Mouse (Mus musculus) frontal cortex, postnatal 14 days (tissue): ENCODE results near the gene Fbxw21.

Experiments used
- DNase-seq, 2 experiments: peaks; one replicate each; pipeline ENCODE4 v3.0.0; 2022; ENCODE audit warnings: low spot score in 2 of 2

Fbxw21 gene

GRCm38 (mm10) chr9:109111101-109111500 lies 50.7 kb downstream of the Fbxw21 start:
- DNase-seq, result no peak

DNA sequence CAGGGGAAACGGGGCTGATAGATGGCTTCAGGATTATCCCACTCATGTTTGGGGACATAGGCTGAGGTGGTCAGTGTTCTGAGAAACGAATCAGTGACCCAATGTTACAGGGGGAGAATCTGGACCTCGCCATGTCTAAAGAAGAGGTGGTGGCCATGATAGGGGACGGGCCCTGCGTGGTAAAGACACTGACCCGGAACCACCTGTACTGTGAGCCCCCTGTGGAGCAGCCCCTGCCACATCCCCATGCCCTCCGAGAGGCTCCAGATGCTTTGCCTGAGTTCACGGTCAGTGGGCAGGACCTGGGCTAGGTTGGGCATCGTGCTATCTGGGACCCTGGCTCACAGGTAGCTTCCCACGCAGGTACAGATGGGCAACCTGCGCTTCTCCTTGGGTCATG lies 51.6 kb downstream of the Fbxw21 start:
- DNase-seq, result no peak

DNA sequence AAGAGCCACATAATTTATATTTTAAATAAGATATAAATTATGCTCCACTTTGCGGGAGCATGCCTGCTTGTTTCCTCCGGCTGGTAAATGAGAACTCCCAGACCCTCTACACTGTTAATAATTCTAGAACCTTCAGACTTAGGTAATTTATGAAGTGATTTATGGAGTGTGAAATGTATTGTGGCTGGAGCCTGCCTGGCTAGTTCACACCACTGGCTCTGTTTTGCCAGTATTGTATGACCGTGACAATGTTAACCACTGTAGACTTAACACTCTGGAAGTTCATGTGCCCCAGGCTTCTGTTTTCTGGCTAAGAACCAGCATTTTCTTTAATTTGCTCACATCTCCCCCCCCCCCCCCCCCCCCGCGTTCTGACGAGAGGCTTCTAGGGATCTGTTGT lies 54.5 kb downstream of the Fbxw21 start:
- no peak for DNase-seq

- DNase-seq, result no peak
Observed at GRCm38 (mm10) chr9:109105648-109106047, 56.2 kb downstream of the Fbxw21 start.

DNA sequence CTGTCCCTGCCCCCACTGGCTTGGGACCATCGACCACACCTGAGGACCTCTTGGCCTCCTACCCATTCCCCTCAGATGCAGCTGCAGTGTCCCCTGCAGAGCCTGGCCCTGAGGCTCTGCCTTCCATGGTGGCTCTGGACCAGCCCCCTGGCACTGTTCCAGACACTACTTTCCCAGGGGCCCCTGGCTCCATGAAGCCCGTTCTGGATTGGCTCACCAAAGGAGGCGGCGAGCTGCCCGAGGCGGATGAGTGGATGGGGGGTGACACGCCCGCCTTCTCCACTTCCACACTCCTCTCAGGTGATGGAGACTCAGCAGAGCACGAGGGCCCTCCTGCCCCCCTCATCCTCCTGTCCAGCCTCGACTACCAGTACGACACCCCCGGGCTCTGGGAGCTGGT lies 56.8 kb downstream of the Fbxw21 start:
- no peak for DNase-seq

- DNase-seq, result no peak
Observed at GRCm38 (mm10) chr9:109104083-109104482, 57.8 kb downstream of the Fbxw21 start.

DNA sequence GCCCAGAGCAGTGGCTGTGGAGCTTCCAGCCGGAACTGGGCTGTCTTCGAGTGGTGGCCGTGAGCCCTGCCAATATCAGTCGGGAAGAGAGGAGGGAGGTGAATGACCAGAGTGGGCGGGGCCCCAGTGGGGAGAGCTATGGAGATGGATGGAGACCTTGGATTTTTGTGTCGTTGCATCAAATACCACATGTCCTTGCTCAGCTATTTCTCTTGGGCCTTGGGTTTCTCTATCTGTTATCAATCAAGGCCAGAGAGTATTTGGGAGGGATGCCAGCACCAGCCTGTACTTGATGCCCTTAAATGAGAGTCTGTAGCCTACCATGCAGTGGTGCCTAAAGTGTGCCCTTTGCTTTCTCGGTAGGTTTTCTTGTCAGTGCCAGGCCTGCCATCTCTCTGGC lies 58.6 kb downstream of the Fbxw21 start:
- DNase-seq, result no peak

GRCm38 (mm10) chr9:109102541-109102940 lies 59.3 kb downstream of the Fbxw21 start:
- DNase-seq, result no peak

GRCm38 (mm10) chr9:109101933-109102445 lies 59.9 kb downstream of the Fbxw21 start:
- DNase-seq, result no peak

- DNase-seq, result no peak
Observed at GRCm38 (mm10) chr9:109100307-109100928, 61.4 kb downstream of the Fbxw21 start.

- no peak for DNase-seq
Observed at GRCm38 (mm10) chr9:109098969-109099368, 62.9 kb downstream of the Fbxw21 start.

DNA sequence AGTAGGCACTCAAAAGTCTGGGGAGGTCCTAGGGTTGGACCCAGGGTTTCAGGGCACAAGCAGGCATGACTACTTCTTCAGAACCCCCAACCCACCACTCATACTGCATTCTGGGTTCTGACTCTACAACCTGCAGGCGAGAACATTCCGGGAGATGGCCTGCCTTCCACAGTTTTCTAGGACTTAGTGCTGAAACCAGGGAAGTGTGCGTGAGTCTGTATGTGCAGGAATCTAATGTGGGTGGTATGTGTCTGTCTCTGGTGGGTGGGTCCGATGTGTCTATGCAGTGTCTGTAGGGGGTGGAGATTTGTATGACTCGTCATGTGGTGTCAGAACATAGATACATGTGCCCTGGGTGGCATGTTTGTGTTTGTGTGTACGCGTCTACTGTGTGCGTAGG lies 63.5 kb downstream of the Fbxw21 start:
- DNase-seq, result no peak

DNA sequence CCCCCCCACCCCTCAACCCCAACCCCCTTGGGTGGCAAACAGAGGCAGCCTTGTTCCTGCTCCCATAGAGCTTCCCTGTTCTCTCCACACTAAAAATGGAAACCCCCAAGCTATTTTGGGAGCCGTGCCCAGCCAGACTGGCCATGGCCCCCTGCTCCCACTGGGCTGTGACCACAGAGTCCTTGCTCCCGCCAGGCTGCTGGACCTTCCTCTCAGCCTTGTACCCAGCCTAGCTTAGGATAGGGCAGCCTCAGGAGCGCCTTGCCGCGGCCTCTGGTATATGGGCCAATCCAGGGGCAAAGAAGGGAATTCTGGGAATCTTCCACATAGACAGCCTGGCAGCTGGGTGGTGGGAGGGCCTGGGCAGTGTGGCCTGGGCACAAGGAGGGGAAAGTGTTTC lies 64.0 kb downstream of the Fbxw21 start:
- peak; percentile 39 to 72 for DNase-seq

DNA sequence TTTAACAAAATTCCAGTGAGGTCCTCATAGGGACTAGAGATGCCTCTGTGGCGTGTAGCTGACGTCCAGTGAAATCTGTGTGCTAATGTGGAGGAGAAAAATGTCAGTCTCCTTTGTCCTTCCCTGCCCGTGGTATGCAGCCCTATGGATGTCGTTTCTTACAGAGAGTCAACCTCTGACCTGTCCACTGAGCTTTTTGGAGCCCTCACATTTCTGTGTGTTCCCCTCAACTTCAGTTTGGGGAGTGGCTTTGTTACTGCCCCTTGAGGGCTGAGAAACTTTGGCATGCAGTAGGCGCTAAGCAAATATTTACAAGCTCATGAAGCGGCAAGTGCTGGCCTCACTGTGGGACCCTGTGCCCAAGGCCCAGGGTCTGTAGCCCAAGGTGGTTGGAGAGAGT lies 64.5 kb downstream of the Fbxw21 start:
- DNase-seq, result no peak

- no peak for DNase-seq
Observed at GRCm38 (mm10) chr9:109096856-109097255, 65.0 kb downstream of the Fbxw21 start.

DNA sequence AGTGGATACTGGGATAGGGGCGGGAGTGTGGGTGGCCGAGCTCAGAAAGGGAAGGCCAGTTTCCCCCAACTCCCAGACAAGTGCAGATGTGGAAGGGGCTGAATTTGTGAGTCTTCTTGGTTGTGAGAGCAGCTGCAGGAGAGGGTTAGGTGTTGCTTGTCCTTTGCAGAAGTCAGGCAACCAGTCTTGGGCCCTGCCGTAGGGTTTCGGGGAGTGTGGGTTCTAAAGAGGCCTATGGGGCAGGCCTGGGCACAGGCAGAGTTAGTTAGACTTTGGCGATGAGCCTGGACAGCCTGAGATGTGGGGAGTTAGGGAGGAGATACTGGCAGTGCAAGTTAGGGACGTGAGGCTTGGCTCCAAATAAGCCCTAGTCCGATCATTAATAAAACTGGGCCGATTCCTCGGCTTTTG lies 65.6 kb downstream of the Fbxw21 start:
- DNase-seq, result no peak

GRCm38 (mm10) chr9:109095137-109095982 lies 66.5 kb downstream of the Fbxw21 start, which contains the start of gene Plxnb1:
Plxnb1 (plus strand) TSS chr9:109095389.
- DNase-seq, result peak; percentile 63 to 64

DNA sequence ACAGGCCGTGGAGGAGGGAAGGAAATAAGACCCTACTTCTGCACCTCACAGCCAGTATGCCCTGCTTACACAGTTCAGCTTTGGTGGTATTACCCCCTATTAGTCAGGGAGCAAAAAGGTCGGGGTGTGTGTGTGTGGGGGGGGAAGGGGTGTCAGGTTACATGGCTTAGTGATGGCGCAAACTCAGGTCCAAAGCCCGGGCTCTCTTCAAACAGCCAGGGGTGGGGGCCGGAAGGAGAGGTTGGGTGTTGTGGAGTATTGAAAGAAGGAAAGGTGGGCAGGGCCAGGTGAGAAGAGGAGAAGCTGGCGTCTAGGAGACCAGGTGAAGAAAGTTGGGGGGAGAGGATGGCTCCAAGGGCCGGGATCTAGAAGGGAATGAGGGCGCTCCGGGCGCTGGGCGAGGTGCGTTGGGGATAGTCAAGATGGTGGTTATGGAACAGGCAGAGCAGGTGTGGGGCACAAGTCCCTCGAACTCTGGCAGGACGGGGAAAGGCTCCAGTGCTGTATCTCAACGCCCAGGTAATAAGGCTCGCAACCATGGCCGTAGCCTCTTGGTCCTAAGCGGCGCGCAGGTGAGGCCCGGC lies 67.2 kb downstream of the Fbxw21 start:
- DNase-seq, result no peak

DNA sequence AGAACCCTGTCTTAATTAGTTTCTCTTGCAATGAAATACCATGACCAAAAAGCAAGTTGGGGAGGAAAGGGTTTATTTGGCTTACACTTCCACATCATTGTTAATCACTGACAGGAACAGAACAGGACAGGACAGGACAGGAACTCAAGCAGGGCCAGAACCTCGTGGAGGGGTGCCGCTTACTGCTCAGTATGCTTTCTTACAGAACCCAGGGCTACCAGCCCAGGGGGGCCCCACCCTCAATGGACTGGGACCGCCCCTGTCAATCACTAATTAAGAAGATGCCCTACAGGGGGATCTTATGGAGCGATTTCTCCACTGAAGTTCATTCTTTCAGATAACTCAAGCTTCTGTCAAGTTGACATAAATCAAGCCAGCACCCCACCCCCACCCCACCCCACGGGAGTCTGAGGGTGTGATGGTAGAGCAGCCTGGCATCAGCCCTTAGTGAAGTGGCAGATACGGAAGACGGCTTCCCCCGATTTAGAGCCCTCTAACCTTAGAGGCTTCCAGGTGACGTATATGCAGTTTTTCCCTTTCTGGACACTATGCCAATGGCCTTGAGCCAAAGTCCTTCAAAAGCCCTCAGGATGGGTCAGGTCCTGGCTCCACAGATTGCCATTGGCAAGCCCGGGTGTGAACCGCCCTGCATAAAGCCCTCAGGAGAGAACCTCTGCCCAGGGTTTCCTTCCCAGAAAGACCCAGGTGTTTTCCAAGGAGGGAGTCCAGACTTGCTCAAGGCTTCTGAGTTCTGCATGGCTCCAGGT lies 67.9 kb downstream of the Fbxw21 start:
- DNase-seq, result no peak

GRCm38 (mm10) chr9:109092799-109093198 lies 69.0 kb downstream of the Fbxw21 start:
- DNase-seq, result no peak

DNA sequence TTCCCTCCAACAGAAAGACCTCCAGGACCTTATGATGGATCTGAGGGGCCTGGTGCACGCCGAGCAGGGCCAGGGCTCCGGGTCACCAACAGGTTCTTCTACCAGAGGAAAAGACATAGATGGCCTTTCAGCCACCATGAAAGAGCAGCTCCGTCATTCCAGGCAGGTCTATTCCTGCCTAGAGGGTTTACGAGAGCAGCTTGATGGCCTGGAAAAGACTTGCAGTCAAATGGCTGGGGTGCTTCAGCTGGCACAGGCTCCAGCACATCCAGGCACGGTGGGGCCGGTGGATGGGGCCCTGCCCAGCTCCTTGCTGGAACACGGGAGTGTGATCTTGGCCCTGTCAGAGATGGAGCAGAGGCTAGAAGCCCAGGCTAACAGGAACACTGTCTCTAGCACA lies 70.0 kb downstream of the Fbxw21 start:
- no peak for DNase-seq

GRCm38 (mm10) chr9:109090446-109090845 lies 71.4 kb downstream of the Fbxw21 start:
- no peak for DNase-seq
